Mouse (Mus musculus) heart, embryonic 12.5 days (tissue): ENCODE data around the gene Rad9a. TPM values are rescaled to one million over a fixed set of nuclear protein-coding genes. Genes with fewer than 3 reads are reported as not detected.

ENCODE experiments used
- ATAC-seq: fragments of 200-750 bp; cut with Nextera tagmentation; 2 replicates; pipeline ENCODE4 v1.8.0; 2017; ENCODE audit warnings: moderate TSS enrichment, moderate library complexity; ENCODE audit not compliant: insufficient number of reproducible peaks, low FRiP score
- H3K27ac ChIP-seq: fragments of 300-500 bp; sonication (generic); 2 replicates; pipeline ENCODE4 v1.5.1; 2016; ENCODE audit warnings: mild to moderate bottlenecking, moderate library complexity; ENCODE audit not compliant: poor library complexity, severe bottlenecking
- H3K27me3 ChIP-seq: fragments of 300-500 bp; sonication (generic); replicated peaks from 2 replicates; pipeline ENCODE4 v1.6.1; 2016; ENCODE audit warnings: mild to moderate bottlenecking, moderate library complexity
- H3K36me3 ChIP-seq: fragments of 300-500 bp; sonication (generic); 2 replicates; pipeline ENCODE4 v1.6.1; 2016; ENCODE audit warnings: mild to moderate bottlenecking, moderate library complexity
- H3K4me1 ChIP-seq: fragments of 300-500 bp; sonication (generic); replicated peaks from 2 replicates; pipeline ENCODE4 v1.6.1; 2016; ENCODE audit warnings: mild to moderate bottlenecking
- H3K4me2 ChIP-seq: fragments of 300-500 bp; sonication (generic); 2 replicates; pipeline ENCODE4 v1.6.1; 2016; ENCODE audit warnings: mild to moderate bottlenecking, moderate library complexity
- H3K4me3 ChIP-seq: fragments of 300-500 bp; sonication (generic); 2 replicates; pipeline ENCODE4 v1.5.1; 2016; ENCODE audit warnings: mild to moderate bottlenecking
- H3K9ac ChIP-seq: fragments of 300-500 bp; sonication (generic); 2 replicates; pipeline ENCODE4 v1.6.1; 2016; ENCODE audit warnings: mild to moderate bottlenecking, moderate library complexity
- H3K9me3 ChIP-seq: fragments of 300-500 bp; sonication (generic); replicated peaks from 2 replicates; pipeline ENCODE4 v1.6.1; 2016; ENCODE audit warnings: mild to moderate bottlenecking, moderate library complexity
- WGBS: fragments of 180-500 bp; shearing (Covaris S2); methylation state at CpG from one replicate; pipeline ENCODE4 v1.1.7; 2016; 5-methylcytosine and 5-hydroxymethylcytosine counted together
- polyA plus RNA-seq: library from polyadenylated mRNA; unstranded; fragments of >200 nt; fragmentation: Nextera tagmentation; extraction: Ambion mirVana; gene quantifications from 2 replicates; pipeline ENCODE4 v1.2.1, GENCODE M21; 2016

Rad9a gene
- polyA plus RNA-seq, 1 experiment from 2014 or later: 22.6 TPM

DNA sequence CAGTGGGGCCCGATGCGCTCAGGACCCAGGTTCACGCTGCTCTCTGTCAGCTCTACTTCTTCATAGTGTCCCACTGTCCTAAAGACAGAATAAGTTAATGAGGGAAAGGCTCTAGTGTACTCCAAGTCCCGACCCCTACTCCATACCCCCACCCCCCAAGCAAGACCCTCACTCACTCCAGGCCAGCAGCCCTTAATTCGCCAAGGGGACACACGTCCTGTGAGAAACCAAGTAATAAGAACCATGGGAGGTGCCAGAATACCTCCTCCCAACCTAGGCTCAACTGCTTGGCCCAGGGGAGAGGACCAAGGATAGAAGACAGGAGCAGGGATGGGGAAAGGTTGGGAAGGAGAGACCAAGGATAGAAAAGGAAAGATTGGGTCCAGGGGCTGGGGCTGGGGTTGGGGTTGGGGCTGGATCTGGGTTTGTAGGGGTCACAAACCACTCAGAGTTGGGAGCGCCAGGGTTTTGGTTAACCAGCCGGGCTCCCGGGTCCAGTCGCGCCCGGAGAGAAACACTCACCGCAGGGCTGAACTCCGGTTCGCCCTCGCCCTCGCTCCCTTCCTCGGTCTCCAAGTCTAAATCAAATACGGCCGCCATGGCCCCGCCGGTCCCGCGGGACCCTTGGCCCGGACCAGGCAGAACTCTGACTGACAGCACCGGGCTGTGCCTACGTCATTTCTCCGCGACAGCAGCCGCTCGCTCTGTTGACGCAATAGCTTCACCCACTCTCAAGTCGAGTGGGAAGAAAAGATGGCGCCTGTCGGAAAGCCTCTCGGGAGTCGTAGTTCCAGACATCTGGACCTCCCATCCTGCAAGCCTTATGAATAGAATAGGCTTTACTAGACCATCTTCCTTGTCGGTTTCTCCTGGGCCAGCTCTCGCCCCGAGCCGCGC, 38.6 kb downstream of the Rad9a start, which contains the start of gene Rps6kb2:
Gene Rps6kb2, minus strand, starts transcription at position 709 of the 897 bp plus-strand sequence.
- no peaks in the 10 kb centered on the region for H3K9me3 ChIP-seq
- no peaks in the 10 kb centered on the region for H3K27me3 ChIP-seq
- 6% methylated on average over 42 of the region's 42 CpGs for WGBS
- H3K4me2 ChIP-seq: peak within 1 kb of the TSS; percentile 95
- ATAC-seq: peak; percentile 85
- peaks cover 38% of the 10 kb centered on the region for H3K36me3 ChIP-seq
- peak within 1 kb of the TSS; percentile 41 for H3K27ac ChIP-seq
- H3K9ac ChIP-seq: peak within 1 kb of the TSS; percentile 93
- peak within 1 kb of the TSS; percentile 73 for H3K4me3 ChIP-seq
- H3K4me1 ChIP-seq: peaks cover 24% of the 10 kb centered on the region

DNA sequence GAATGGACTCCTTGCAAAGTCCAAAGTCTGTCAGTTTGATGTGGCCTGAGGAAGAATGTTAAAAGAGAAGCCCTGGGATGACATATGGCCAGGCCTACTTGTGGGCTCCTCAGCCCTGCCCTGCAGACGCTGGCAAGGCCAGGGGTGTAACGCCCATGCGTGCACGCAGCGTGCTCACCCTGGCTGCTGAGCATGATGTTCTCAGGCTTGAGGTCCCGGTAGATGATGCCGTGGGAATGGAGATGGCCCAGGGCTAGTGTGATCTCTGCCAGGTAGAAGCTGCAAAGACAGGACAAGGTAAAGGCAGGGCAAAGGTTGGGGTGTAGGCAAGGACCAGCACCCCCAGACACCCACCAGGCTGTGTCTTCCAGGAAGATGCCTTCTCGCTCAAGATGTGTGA, 42.4 kb downstream of the Rad9a start:
- Histone ChIP-seq H3K4me2 (no peak overlapping the region), H3K4me3 (no peak overlapping the region), H3K4me1 (peaks cover 22% of the 10 kb centered on the region), H3K9ac (no peak overlapping the region), H3K36me3 (peaks cover 63% of the 10 kb centered on the region), H3K27me3 (no peaks in the 10 kb centered on the region), H3K9me3 (no peaks in the 10 kb centered on the region), H3K27ac (no peak overlapping the region)
- no peak for ATAC-seq
- 95% methylated on average over 8 of the region's 8 CpGs for WGBS

- peaks cover 26% of the 10 kb centered on the region for H3K4me1 ChIP-seq
- no peak overlapping the region for H3K4me2 ChIP-seq
- ATAC-seq: no peak
- no peaks in the 10 kb centered on the region for H3K27me3 ChIP-seq
- H3K9me3 ChIP-seq: no peaks in the 10 kb centered on the region
- peaks cover 81% of the 10 kb centered on the region for H3K36me3 ChIP-seq
- H3K4me3 ChIP-seq: no peak overlapping the region
- WGBS: 92% methylated on average over 12 of the region's 12 CpGs
- H3K27ac ChIP-seq: no peak overlapping the region
- H3K9ac ChIP-seq: no peak overlapping the region
These were observed 44.7 kb downstream of the Rad9a start for GRCm38 (mm10) chr19:4156771-4157170.

- H3K36me3 ChIP-seq: peaks cover 81% of the 10 kb centered on the region
- H3K4me3 ChIP-seq: no peak overlapping the region
- peaks cover 32% of the 10 kb centered on the region for H3K4me1 ChIP-seq
- no peak for ATAC-seq
- H3K27me3 ChIP-seq: no peaks in the 10 kb centered on the region
- WGBS: 74% methylated on average over 20 of the region's 20 CpGs
- no peak overlapping the region for H3K9ac ChIP-seq
- H3K27ac ChIP-seq: 0 out of 2 replicates have a peak overlapping the region, but pooled peaks have one; percentile 10
- H3K9me3 ChIP-seq: no peaks in the 10 kb centered on the region
- no peak overlapping the region for H3K4me2 ChIP-seq
These were observed 45.3 kb downstream of the Rad9a start for GRCm38 (mm10) chr19:4156073-4156579.

DNA sequence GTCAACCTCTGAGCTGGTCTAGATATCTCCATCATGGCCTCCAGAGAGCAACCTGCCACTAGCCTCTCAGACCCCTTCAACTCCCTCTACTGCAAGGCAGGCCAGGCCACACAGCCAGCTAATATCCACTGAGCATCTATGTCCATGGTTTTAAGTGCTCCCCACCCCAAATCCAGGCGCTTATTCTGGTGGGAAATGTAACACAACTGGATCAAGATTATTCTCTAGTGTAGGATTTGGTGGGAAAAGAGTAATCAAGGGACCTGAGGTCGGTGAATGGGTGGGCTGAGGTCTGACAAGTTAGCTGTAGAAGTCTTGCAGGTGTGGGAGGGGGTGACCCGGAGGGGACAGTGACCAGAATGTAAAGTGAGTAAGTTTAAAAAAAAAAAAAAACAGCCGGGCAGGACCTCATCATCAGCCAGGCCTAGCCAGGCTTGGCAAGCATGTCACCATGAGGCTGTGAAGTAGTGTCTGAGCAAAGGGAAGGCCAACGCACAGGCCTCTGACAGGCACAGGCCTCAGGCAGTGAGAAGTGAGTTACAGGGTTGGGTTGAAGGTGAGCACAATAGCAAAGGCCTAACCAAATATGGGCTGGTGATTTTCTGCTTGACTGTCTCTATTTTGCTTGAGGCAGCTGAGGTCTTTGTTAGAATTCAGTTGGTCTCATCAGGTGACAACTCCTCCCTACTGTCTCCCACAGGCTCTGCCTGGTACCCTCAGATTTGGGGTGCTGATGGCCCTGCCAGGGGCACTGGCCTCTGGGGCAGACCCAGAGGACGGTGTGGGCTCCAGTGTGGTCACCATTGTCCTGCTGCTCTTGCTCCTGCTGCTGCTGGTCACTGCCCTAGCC, 46.0 kb downstream of the Rad9a start:
- WGBS: 82% methylated on average over 6 of the region's 6 CpGs
- no peaks in the 10 kb centered on the region for H3K27me3 ChIP-seq
- H3K36me3 ChIP-seq: peaks cover 81% of the 10 kb centered on the region
- no peak overlapping the region for H3K4me3 ChIP-seq
- no peak overlapping the region for H3K9ac ChIP-seq
- H3K4me1 ChIP-seq: peaks cover 38% of the 10 kb centered on the region
- ATAC-seq: no peak
- no peaks in the 10 kb centered on the region for H3K9me3 ChIP-seq
- 0 out of 2 replicates have a peak overlapping the region, but pooled peaks have one; percentile 10 for H3K27ac ChIP-seq
- no peak overlapping the region for H3K4me2 ChIP-seq

DNA sequence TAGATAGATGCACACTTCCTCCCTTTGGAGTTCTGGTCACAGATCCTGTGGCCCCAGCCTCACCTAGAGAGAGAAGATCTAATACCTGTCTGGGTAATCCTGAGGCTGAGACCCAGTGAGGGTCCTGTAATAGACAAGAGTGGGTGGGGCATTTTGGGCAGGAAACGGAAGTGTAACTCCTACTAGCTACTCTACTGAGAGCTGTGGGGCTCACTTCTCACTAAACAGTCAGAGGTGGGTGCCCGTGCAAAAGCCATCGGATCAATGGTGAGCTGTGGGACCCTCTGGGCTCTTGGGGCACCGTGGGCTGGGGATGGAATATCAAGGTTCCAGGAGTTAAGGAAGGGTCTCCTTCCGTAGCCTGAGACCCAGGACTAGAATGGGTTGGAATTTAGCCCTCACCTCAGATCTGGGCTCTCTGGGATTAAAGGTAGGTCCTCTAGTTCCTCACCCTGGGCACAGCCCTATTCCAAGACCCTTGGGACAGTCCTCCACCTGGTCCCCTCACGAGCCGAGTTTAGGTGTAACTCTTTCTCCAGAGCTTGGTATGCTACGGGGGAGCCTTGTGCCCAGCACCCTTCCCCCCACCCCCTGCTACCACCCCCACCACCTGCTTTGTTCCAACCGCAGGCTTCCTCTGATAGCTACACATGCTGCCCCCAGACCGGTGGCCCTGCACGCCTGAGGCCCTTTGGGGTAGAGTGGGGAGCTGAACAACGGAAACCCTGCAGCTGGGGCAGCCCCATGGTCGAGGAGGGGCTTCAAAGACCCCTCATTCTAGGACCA, 46.8 kb downstream of the Rad9a start:
- Histone ChIP-seq H3K9ac (no peak overlapping the region), H3K4me3 (no peak overlapping the region), H3K27ac (no peak overlapping the region), H3K9me3 (no peaks in the 10 kb centered on the region), H3K27me3 (no peaks in the 10 kb centered on the region), H3K4me1 (peaks cover 44% of the 10 kb centered on the region), H3K4me2 (no peak overlapping the region), H3K36me3 (peaks cover 83% of the 10 kb centered on the region)
- WGBS: 71% methylated on average over 13 of the region's 13 CpGs
- no peak for ATAC-seq

GRCm38 (mm10) chr19:4153232-4153654, 48.2 kb downstream of the Rad9a start, which contains the start of gene Ptprcap:
Gene Ptprcap (plus strand): TSS chr19:4153604.
- no peak within 1 kb of the TSS for H3K4me3 ChIP-seq

DNA sequence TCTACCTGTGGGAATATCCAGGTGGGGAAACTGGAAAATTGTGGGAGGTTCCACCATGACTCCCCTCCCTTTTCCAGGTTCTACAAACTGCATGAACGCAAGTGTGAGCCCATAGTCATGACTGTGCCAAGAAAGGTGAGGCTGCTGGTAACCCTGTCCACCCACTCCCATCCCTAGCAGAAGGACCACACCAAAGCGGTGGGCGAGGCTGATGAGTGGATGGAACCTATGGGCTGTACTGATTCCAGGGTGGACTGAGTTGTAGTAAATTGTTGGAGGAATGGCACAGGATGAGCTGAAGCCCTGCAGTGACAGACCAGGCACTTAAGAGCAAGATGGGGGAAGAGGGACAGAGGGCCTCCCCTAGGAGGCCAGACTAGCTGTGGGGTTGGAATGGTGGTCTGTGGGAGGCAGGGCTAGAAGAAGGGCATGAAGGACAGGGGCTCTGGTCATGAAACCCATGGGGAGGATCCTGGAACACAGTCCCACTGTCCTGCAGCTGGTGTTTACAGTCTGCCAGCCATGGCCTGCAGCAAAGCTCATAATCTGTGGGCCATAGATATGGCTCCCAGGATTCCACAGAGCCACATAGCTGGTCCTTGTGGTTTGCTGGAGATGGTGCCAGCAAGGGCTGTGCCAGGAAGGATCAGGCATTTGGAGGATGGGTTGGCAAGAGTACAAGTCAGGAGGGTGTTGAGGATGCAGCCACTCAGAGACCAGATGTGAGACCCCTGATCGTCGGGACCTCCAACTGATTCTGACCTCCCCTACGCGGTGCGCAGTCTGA, 48.8 kb downstream of the Rad9a start:
- Histone ChIP-seq H3K4me1 (peaks cover 57% of the 10 kb centered on the region), H3K9me3 (no peaks in the 10 kb centered on the region), H3K27ac (no peak overlapping the region), H3K4me2 (no peak overlapping the region), H3K9ac (no peak overlapping the region), H3K4me3 (no peak overlapping the region), H3K36me3 (peaks cover 63% of the 10 kb centered on the region), H3K27me3 (no peaks in the 10 kb centered on the region)
- ATAC-seq: no peak
- WGBS: 84% methylated on average over 8 of the region's 8 CpGs

More at GRCm38 (mm10) chr19:4153232-4153654, 48.2 kb downstream of the Rad9a start, which contains the start of gene Ptprcap:
- H3K4me1 ChIP-seq: peaks cover 52% of the 10 kb centered on the region
- H3K27me3 ChIP-seq: no peaks in the 10 kb centered on the region
- no peak within 1 kb of the TSS for H3K9ac ChIP-seq
- WGBS: 52% methylated on average over 11 of the region's 11 CpGs
- no peak for ATAC-seq
- H3K9me3 ChIP-seq: no peaks in the 10 kb centered on the region
- H3K36me3 ChIP-seq: peaks cover 69% of the 10 kb centered on the region
- H3K4me2 ChIP-seq: no peak within 1 kb of the TSS
- H3K27ac ChIP-seq: no peak within 1 kb of the TSS

DNA sequence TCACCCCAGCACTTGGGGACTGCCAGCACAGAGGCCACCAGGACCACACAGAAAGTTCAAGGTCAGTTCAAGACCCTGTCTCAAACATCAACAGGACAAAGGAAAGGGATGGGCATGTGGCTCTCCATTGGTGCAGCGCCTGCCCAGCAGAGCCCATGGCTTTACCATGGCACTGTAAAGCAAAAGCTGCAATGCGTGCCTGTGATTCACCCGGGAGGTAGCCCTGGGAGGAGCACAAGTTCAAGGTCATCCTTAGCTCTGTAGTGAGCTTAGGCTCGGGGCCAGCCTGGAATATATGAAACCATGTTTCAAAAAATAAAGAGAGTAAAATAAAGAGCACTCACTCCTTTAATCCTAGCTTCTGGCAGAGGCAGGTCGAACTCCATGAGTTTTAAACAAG, 49.6 kb downstream of the Rad9a start:
- Histone ChIP-seq H3K27ac (peak overlapping the region; percentile 4; the same call in 1 of the 2 replicates), H3K4me3 (no peak overlapping the region), H3K4me2 (no peak overlapping the region), H3K27me3 (no peaks in the 10 kb centered on the region), H3K36me3 (peaks cover 56% of the 10 kb centered on the region), H3K9ac (no peak overlapping the region), H3K4me1 (peaks cover 57% of the 10 kb centered on the region), H3K9me3 (no peaks in the 10 kb centered on the region)
- no peak for ATAC-seq
- WGBS: 85% methylated on average over 5 of the region's 5 CpGs

GRCm38 (mm10) chr19:4151488-4151860, 50.0 kb downstream of the Rad9a start:
- Histone ChIP-seq H3K4me1 (peaks cover 57% of the 10 kb centered on the region), H3K27ac (no peak overlapping the region), H3K27me3 (no peaks in the 10 kb centered on the region), H3K4me3 (no peak overlapping the region), H3K9me3 (no peaks in the 10 kb centered on the region), H3K4me2 (no peak overlapping the region), H3K9ac (peak overlapping the region; percentile 7; the same call in 1 of the 2 replicates), H3K36me3 (peaks cover 52% of the 10 kb centered on the region)
- ATAC-seq: no peak
- 72% methylated on average over 5 of the region's 5 CpGs for WGBS
